Mouse (Mus musculus) cortical plate, adult 2 months (tissue): ENCODE results near the gene Hmgcs1. TPM values are rescaled to one million over a fixed set of nuclear protein-coding genes. Genes with fewer than 3 reads are reported as not detected.

Experiments used
- H3K27ac ChIP-seq: fragments of 200-500 bp; 2 replicates; pipeline ENCODE4 v1.5.1; 2012; ENCODE audit warnings: low read length, control low read depth, inconsistent platforms; ENCODE audit not compliant: insufficient read depth
- H3K4me1 ChIP-seq: fragments of 200-500 bp; 2 replicates; pipeline ENCODE4 v1.6.1; 2011; ENCODE audit warnings: low read length; ENCODE audit not compliant: control insufficient read depth, insufficient read depth
- H3K4me3 ChIP-seq: fragments of 200-500 bp; 2 replicates; pipeline ENCODE4 v1.5.1; 2011; ENCODE audit warnings: mild to moderate bottlenecking, low read length, control low read depth; ENCODE audit not compliant: insufficient read depth
- CTCF ChIP-seq: fragments of 200-500 bp; IDR thresholded peaks from 2 replicates; pipeline ENCODE4 v1.5.1; 2011; ENCODE audit warnings: mild to moderate bottlenecking, control low read depth, low read length; ENCODE audit not compliant: insufficient read depth; ENCODE audit errors: extremely low read depth
- POLR2A ChIP-seq: fragments of 200-500 bp; IDR thresholded peaks from 2 replicates; pipeline ENCODE4 v1.6.1; 2011; ENCODE audit warnings: mild to moderate bottlenecking, low read length, control low read depth; ENCODE audit not compliant: insufficient read depth; ENCODE audit errors: extremely low read depth
- polyA plus RNA-seq: library from polyadenylated mRNA; depleted of rRNA; stranded (reverse); fragments of >200 nt; gene quantifications from 2 replicates; pipeline ENCODE4 v1.2.3, GENCODE M21; 2012; rRNA removed

Gene Hmgcs1
- polyA plus RNA-seq, 1 experiment: 222 TPM

- TF ChIP-seq POLR2A: no peak
- no peak for TF ChIP-seq CTCF
These were observed 66.7 kb downstream of the Hmgcs1 start for GRCm38 (mm10) chr13:119756831-119757230.

More at GRCm38 (mm10) chr13:119756831-119757230, 66.7 kb downstream of the Hmgcs1 start:
- Histone ChIP-seq H3K4me1 (peaks cover 2% of the 10 kb centered on the region; the same call in 1 of the 2 replicates), H3K4me3 (peak overlapping the region; percentile 84; the same call in 1 of the 2 replicates), H3K27ac (no peak overlapping the region)

Other genes starting within 250 kb of the Hmgcs1 start
- 58.9 and 68.4 TPM in 2 replicates for gene 4833420G17Rik, start 227.6 kb upstream of the Hmgcs1 start, polyA plus RNA-seq
- gene Tmem267, start 202.3 kb upstream of the Hmgcs1 start, polyA plus RNA-seq: 8.3 and 14.7 TPM in 2 replicates
- gene 3110070M22Rik, start 202.0 kb upstream of the Hmgcs1 start, polyA plus RNA-seq: 0.84 and 2.3 TPM in 2 replicates
- 0.17 and 0.26 TPM in 2 replicates for gene Ccl28, start 66.6 kb upstream of the Hmgcs1 start, polyA plus RNA-seq
- gene Nim1k, start 65.5 kb downstream of the Hmgcs1 start, polyA plus RNA-seq: 7.0 and 7.4 TPM in 2 replicates
- 25.4 and 26.0 TPM in 2 replicates for gene Zfp131, start 100.5 kb downstream of the Hmgcs1 start, polyA plus RNA-seq
- not detected in 2 replicates for gene AF067063, start 139.8 kb downstream of the Hmgcs1 start, polyA plus RNA-seq
- not detected in 2 replicates for gene D13Ertd608e, start 145.6 kb downstream of the Hmgcs1 start, polyA plus RNA-seq
- gene Tcstv1, start 204.4 kb downstream of the Hmgcs1 start, polyA plus RNA-seq: not detected in 2 replicates
- not detected in 2 replicates for gene Gm21761, start 238.9 kb downstream of the Hmgcs1 start, polyA plus RNA-seq